Mouse (Mus musculus): ENCODE results near the gene Tesk1.

- TF ChIP-seq CTCF (IDR thresholded peaks at IDR 0.05) (no peak), EP300 (IDR thresholded peaks at IDR 0.05) (no peak)
These were observed 27.0 kb upstream of the Tesk1 start for GRCm38 (mm10) chr4:43414761-43415160.

All from lung, postnatal 0 days (tissue).